Mouse (Mus musculus): ENCODE measurements around the gene Ntf5.

Ntf5 gene

DNA sequence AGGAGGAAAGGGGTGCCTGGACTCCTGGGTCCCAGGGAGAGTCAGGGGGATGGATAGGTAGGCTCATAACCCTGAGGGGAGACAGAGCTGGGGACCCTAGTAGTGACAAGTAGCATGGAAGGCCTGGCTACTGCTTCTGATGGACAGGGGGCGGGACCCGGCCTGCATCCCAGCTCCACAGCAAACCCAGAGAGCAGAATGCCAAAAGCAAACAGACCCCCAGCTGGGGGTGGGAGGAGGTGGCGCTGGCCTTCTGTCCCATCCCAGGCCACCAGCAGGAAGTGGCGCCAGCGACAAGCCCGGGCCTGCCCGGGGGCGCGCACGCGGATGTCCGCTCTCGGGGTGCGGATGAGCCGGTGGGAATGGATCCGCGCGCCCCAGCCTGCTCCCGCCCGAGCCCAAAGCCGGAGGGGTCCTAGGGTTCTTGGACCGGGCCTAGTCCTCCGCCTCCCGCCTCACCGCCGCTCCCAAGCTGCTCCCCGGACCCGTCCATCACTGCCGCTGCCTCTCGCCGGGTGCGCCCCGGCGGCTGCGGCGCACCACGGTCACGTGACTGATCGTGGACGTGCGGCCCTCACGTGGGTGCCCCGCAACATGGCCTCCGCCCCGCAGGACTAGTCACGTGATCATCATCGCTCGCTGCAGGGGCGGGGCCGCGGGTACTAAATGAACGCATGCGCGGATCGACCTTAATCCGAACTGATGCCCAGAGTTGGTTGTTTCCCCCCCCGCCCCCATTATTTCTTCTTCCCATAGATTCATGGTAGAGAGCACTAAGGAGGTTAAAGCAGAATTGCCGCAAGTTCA, 53.0 kb downstream of the Ntf5 start, which contains the start of gene Bax:
TSS of gene Bax (minus strand) at position 616 of the 807 bp plus-strand sequence.
- Histone ChIP-seq H3K36me3 (ENCODE audit: insufficient read depth, low read length) (peaks cover 46% of the 10 kb centered on the region), H3K27me3 (ENCODE audit: insufficient read depth, low read length) (no peaks in the 10 kb centered on the region), H3K9me3 (ENCODE audit: low read length) (no peaks in the 10 kb centered on the region), H3K4me1 (replicated peaks; ENCODE audit: low read depth, low read length) (peaks cover 60% of the 10 kb centered on the region), H3K4me3 (replicated peaks; ENCODE audit: low read length) (peak within 1 kb of the TSS; percentile 99)
- TF ChIP-seq CTCF (conservative IDR thresholded peaks at IDR 0.05; ENCODE audit: low read length) (no peak), NANOG (IDR thresholded peaks at IDR 0.05; ENCODE audit: borderline replicate concordance, low read length) (no peak), POU5F1 (IDR thresholded peaks at IDR 0.05; ENCODE audit: borderline replicate concordance, low read length) (no peak)
